Mouse (Mus musculus) neural tube, embryonic 11.5 days (tissue): ENCODE measurements around the gene Rab26. TPM values are rescaled to one million over a fixed set of nuclear protein-coding genes. Genes with fewer than 3 reads are reported as not detected.

Experiments used
- ATAC-seq: fragments of 200-750 bp; cut with Nextera tagmentation; 2 replicates; pipeline ENCODE4 v1.8.0; 2017; ENCODE audit warnings: moderate number of reproducible peaks, mild to moderate bottlenecking, moderate TSS enrichment, moderate library complexity; ENCODE audit not compliant: insufficient read depth, low FRiP score, low TSS enrichment
- DNase-seq: peaks from one replicate; pipeline ENCODE4 v3.0.0-alpha.2; 2015; ENCODE audit warnings: low spot score
- H3K27ac ChIP-seq: fragments of 300-500 bp; sonication (generic); 2 replicates; pipeline ENCODE4 v1.5.1; 2014; ENCODE audit warnings: low read depth, mild to moderate bottlenecking, low read length
- H3K27me3 ChIP-seq: fragments of 300-500 bp; sonication (generic); 2 replicates; pipeline ENCODE4 v1.6.1; 2014; ENCODE audit warnings: mild to moderate bottlenecking, low read length, mixed read lengths; ENCODE audit not compliant: control insufficient read depth, insufficient read depth
- H3K36me3 ChIP-seq: fragments of 300-500 bp; sonication (generic); 2 replicates; pipeline ENCODE4 v1.6.1; 2014; ENCODE audit warnings: mild to moderate bottlenecking, low read length, moderate library complexity, mixed read lengths; ENCODE audit not compliant: control insufficient read depth, insufficient read depth
- H3K4me1 ChIP-seq: fragments of 300-500 bp; sonication (generic); 2 replicates; pipeline ENCODE4 v1.6.1; 2014; ENCODE audit warnings: low read length, mixed read lengths; ENCODE audit not compliant: control insufficient read depth, insufficient read depth
- H3K4me2 ChIP-seq: fragments of 300-500 bp; sonication (generic); 2 replicates; pipeline ENCODE4 v1.6.1; 2014; ENCODE audit warnings: low read depth, mild to moderate bottlenecking, moderate library complexity
- H3K4me3 ChIP-seq: fragments of 300-500 bp; sonication (generic); 2 replicates; pipeline ENCODE4 v1.5.1; 2014; ENCODE audit warnings: low read depth, low read length
- H3K9ac ChIP-seq: fragments of 300-500 bp; sonication (generic); 2 replicates; pipeline ENCODE4 v1.6.1; 2014; ENCODE audit warnings: mild to moderate bottlenecking, low read length
- H3K9me3 ChIP-seq: fragments of 300-500 bp; sonication (generic); 2 replicates; pipeline ENCODE4 v1.6.1; 2016; ENCODE audit warnings: low read length; ENCODE audit not compliant: control insufficient read depth
- WGBS: fragments of 180-500 bp; shearing (Covaris S2); extraction: QIAGEN DNeasy Blood & Tissue Kit; methylation state at CpG from one replicate; pipeline ENCODE4 v1.1.7; 2014; 5-methylcytosine and 5-hydroxymethylcytosine counted together
- polyA plus RNA-seq: library from polyadenylated mRNA; unstranded; fragments of >200 nt; fragmentation: Nextera tagmentation; extraction: Ambion mirVana; gene quantifications from 2 replicates; pipeline ENCODE4 v1.2.1, GENCODE M21; 2014

The Rab26 gene
- polyA plus RNA-seq, 1 experiment from 2014 or later = 1.7 TPM

- no peak for DNase-seq
- H3K9me3 ChIP-seq = no peaks in the 10 kb centered on the region
- no peak for ATAC-seq
Observed at GRCm38 (mm10) chr17:24481027-24481815, 52.8 kb downstream of the Rab26 start.

GRCm38 (mm10) chr17:24480201-24480826, 53.7 kb downstream of the Rab26 start:
- H3K9me3 ChIP-seq = no peaks in the 10 kb centered on the region
- H3K4me3 ChIP-seq = no peak overlapping the region
- H3K27ac ChIP-seq = no peak overlapping the region
- no peak overlapping the region for H3K9ac ChIP-seq
- peaks cover 10% of the 10 kb centered on the region for H3K36me3 ChIP-seq
- 64% methylated on average over 3 of the region's 3 CpGs for WGBS
- ATAC-seq (no peak), DNase-seq (no peak)
- H3K27me3 ChIP-seq = no peaks in the 10 kb centered on the region
- no peak overlapping the region for H3K4me2 ChIP-seq
- peaks cover 4% of the 10 kb centered on the region for H3K4me1 ChIP-seq

More at GRCm38 (mm10) chr17:24481027-24481815, 52.8 kb downstream of the Rab26 start:
- 95% methylated on average over 20 of the region's 20 CpGs for WGBS
- Histone ChIP-seq H3K27ac (no peak overlapping the region), H3K9ac (no peak overlapping the region), H3K4me2 (no peak overlapping the region), H3K27me3 (no peaks in the 10 kb centered on the region), H3K4me1 (peaks cover 4% of the 10 kb centered on the region), H3K36me3 (peaks cover 4% of the 10 kb centered on the region; the same call in 1 of the 2 replicates), H3K4me3 (no peak overlapping the region)

- Histone ChIP-seq H3K9ac (no peak overlapping the region), H3K27ac (no peak overlapping the region), H3K27me3 (no peaks in the 10 kb centered on the region), H3K4me2 (peak overlapping the region; percentile 51), H3K4me1 (peaks cover 4% of the 10 kb centered on the region), H3K4me3 (peak overlapping the region; percentile 81), H3K36me3 (peaks cover 12% of the 10 kb centered on the region), H3K9me3 (no peaks in the 10 kb centered on the region)
- WGBS = 37% methylated on average over 1 of the region's 1 CpGs
- ATAC-seq (no peak), DNase-seq (no peak)
Observed at GRCm38 (mm10) chr17:24479431-24479830, 54.6 kb downstream of the Rab26 start.

GRCm38 (mm10) chr17:24478663-24479380, 55.2 kb downstream of the Rab26 start, which contains the start of gene Mlst8:
Gene Mlst8, minus strand, starts transcription at chr17:24479078.
- DNase-seq (peak; percentile 97), ATAC-seq (peak; percentile 87)
- peak within 1 kb of the TSS; percentile 89 for H3K9ac ChIP-seq
- peak within 1 kb of the TSS; percentile 51 for H3K4me2 ChIP-seq
- H3K27ac ChIP-seq = peak within 1 kb of the TSS; percentile 94
- H3K9me3 ChIP-seq = no peaks in the 10 kb centered on the region
- H3K36me3 ChIP-seq = peaks cover 14% of the 10 kb centered on the region
- H3K4me3 ChIP-seq = peak within 1 kb of the TSS; percentile 81
- H3K4me1 ChIP-seq = peaks cover 4% of the 10 kb centered on the region
- H3K27me3 ChIP-seq = no peaks in the 10 kb centered on the region
- WGBS = 0% methylated on average over 48 of the region's 48 CpGs

GRCm38 (mm10) chr17:24477985-24478600, 55.9 kb downstream of the Rab26 start:
- H3K36me3 ChIP-seq = peaks cover 14% of the 10 kb centered on the region

More at GRCm38 (mm10) chr17:24477985-24478600, 55.9 kb downstream of the Rab26 start:
- peak; percentile 25 for ATAC-seq
- peak overlapping the region; percentile 60 for H3K9ac ChIP-seq
- H3K4me1 ChIP-seq = peaks cover 4% of the 10 kb centered on the region
- no peak overlapping the region for H3K27ac ChIP-seq
- 57% methylated on average over 11 of the region's 11 CpGs for WGBS
- peak overlapping the region; percentile 81 for H3K4me3 ChIP-seq
- H3K27me3 ChIP-seq = no peaks in the 10 kb centered on the region
- H3K4me2 ChIP-seq = peak overlapping the region; percentile 51
- no peak for DNase-seq
- no peaks in the 10 kb centered on the region for H3K9me3 ChIP-seq

Other genes with a start within 250 kb of the Rab26 start
- gene Abca17, start 183.1 kb downstream of the Rab26 start, polyA plus RNA-seq = 0.24 TPM in 1 of 2 replicates, not detected in the other
- gene Abca3, start 182.3 kb downstream of the Rab26 start, polyA plus RNA-seq = 15.3 and 20.1 TPM in 2 replicates
- gene Rnps1, start 119.6 kb downstream of the Rab26 start, polyA plus RNA-seq = 370 and 385 TPM in 2 replicates
- gene Eci1, start 107.6 kb downstream of the Rab26 start, polyA plus RNA-seq = 54.1 and 61.5 TPM in 2 replicates
- 2.1 and 2.3 TPM in 2 replicates for gene Dnase1l2, start 91.1 kb downstream of the Rab26 start, polyA plus RNA-seq
- gene E4f1, start 63.9 kb downstream of the Rab26 start, polyA plus RNA-seq = 17.0 and 21.2 TPM in 2 replicates
- 65.0 and 65.2 TPM in 2 replicates for gene Pgp, start 63.8 kb downstream of the Rab26 start, polyA plus RNA-seq
- gene Bricd5, start 60.3 kb downstream of the Rab26 start, polyA plus RNA-seq = 0.33 and 0.51 TPM in 2 replicates
- 26.2 and 29.7 TPM in 2 replicates for gene Mlst8, start 55.1 kb downstream of the Rab26 start, polyA plus RNA-seq
- gene Caskin1, start 45.6 kb downstream of the Rab26 start, polyA plus RNA-seq = 7.4 and 8.4 TPM in 2 replicates
- gene Traf7, start 6.3 kb downstream of the Rab26 start, polyA plus RNA-seq = 81.2 and 88.1 TPM in 2 replicates
- 20.6 and 29.0 TPM in 2 replicates for gene Pkd1, start 15.6 kb upstream of the Rab26 start, polyA plus RNA-seq
- 61.9 and 69.2 TPM in 2 replicates for gene Tsc2, start 98.4 kb upstream of the Rab26 start, polyA plus RNA-seq
- gene Nthl1, start 98.5 kb upstream of the Rab26 start, polyA plus RNA-seq = 13.8 and 15.7 TPM in 2 replicates
- gene Slc9a3r2, start 116.1 kb upstream of the Rab26 start, polyA plus RNA-seq = 36.7 and 38.8 TPM in 2 replicates
- gene Npw, start 124.2 kb upstream of the Rab26 start, polyA plus RNA-seq = not detected in 2 replicates
- gene Zfp598, start 135.5 kb upstream of the Rab26 start, polyA plus RNA-seq = 31.8 and 35.7 TPM in 2 replicates
- gene Syngr3, start 155.7 kb upstream of the Rab26 start, polyA plus RNA-seq = 14.6 and 18.1 TPM in 2 replicates
- gene Gfer, start 161.9 kb upstream of the Rab26 start, polyA plus RNA-seq = 50.8 and 53.0 TPM in 2 replicates
- gene Noxo1, start 162.0 kb upstream of the Rab26 start, polyA plus RNA-seq = 1.5 and 1.8 TPM in 2 replicates
- 110 and 131 TPM in 2 replicates for gene Tbl3, start 173.4 kb upstream of the Rab26 start, polyA plus RNA-seq
- 0.57 TPM in 1 of 2 replicates, not detected in the other for gene Rnf151, start 183.9 kb upstream of the Rab26 start, polyA plus RNA-seq
- 1,370 and 1,378 TPM in 2 replicates for gene Rps2, start 183.9 kb upstream of the Rab26 start, polyA plus RNA-seq
- gene Ndufb10, start 190.3 kb upstream of the Rab26 start, polyA plus RNA-seq = 213 and 214 TPM in 2 replicates
- not detected in 2 replicates for gene Rpl3l, start 193.6 kb upstream of the Rab26 start, polyA plus RNA-seq
- gene Msrb1, start 202.4 kb upstream of the Rab26 start, polyA plus RNA-seq = 25.5 and 27.2 TPM in 2 replicates
- 0.38 and 0.81 TPM in 2 replicates for gene Hs3st6, start 218.8 kb upstream of the Rab26 start, polyA plus RNA-seq